Mouse (Mus musculus): ENCODE data around the gene Hoxa11. TPM values are rescaled to one million over a fixed set of nuclear protein-coding genes. Genes with fewer than 3 reads are reported as not detected.

The Hoxa11 gene
- total RNA-seq, 4 experiments from 2014 or later, result not detected

DNA sequence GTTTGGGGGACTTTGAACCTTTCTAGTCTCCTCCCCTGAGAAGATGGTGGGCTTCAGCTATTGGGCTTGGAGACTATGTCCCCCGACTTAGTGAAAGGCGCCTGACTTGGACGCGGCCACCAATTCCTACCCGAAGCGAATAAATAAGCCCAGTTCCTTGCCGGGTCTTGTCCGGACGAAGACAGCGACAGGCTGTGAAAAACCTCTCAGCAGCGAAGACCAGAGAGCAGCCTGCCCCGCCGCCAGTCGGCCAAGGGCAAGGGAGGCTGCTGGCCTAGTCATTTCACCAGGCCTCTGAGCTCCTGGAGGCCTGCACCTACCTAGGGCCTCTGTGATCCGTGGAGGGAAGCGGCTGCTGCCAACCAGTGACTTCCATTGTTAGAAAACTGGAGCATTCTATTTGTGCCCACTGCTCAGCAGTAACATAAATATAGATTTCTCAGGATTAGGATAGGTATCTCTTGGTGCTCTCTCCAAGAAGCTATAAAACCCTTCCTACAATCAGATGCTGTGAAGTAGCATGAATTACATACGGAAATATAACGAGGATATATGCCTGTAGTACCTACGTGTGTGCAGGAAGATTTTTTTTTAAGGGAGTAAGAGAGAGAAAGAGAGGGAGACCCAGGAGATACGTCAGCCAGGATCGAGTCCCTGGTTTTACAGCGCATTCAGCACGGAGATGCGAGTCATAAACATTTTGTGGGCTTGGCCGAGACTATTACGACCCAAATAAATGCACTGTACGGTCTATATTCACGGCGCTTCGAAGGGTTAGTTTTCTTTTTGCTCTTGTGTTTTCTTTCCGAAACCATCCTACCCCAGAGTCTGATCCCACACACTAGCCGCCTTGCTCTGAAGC lies 25.4 kb downstream of the Hoxa11 start:
- DNase-seq (ENCODE audit: low spot score), result no peak

DNA sequence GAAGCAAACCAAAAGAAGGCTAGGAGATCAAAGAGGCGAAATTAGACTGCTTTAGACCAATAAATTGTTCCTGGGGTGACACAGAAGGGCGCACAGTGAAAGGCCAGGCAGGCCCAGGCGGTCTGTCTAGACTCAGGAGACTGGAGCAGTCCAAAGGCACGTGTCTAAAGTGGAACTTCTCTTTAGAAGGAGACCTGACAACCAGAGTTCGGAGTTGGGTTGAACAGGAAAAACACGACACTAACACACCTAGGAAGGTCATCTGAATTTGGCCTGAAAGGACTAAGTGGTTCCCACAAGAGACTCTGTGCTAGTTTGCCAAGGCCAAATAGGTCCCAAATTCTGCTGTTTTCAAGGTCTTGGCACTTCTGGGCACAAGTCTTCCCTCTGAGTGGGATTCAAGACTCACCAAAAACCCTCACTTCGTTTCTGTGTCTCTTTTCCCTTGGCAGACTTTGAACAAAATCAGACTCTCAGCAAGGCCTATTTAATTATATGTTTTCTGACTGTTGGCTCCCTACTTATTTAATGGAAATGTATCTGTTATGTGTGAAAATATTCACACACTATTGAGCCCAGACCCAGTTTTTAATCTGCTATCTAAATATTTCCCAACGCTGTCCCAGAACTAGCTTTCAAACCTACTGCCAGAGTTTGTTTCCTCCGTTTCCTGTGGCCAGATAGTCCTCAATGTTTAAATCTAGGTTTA lies 26.2 kb downstream of the Hoxa11 start:
- DNase-seq (ENCODE audit: low spot score), result no peak

DNA sequence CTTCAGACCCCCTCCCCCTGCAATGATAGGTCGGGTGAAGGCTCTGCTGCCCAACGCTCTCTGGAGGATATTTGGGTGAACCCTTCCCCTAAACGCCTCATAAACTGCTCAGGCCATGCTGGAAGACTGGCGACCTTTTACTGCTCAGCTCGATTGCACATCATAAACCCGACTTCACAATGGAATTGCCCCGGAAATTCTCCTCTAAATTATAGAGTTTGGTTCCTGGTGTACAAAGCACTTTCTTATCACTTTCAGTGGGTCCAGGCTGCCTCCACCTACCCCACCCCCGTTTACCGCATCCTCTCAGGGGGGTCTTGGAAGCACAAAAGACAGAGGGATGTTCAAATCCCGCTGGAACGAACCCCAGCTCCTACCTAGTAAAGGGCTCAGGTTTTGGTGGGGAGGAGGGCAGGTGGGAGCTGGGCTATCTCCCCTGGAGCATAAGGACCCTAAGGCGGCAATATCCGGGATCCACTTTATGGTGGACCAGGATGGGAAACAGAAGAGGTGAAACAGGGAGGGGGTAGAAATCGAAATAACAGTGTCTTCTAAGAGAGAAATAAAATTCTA lies 26.9 kb downstream of the Hoxa11 start:
- DNase-seq (ENCODE audit: low spot score), result no peak

GRCm38 (mm10) chr6:52217895-52218642 lies 27.5 kb downstream of the Hoxa11 start:
- no peak for DNase-seq (ENCODE audit: low spot score)

DNA sequence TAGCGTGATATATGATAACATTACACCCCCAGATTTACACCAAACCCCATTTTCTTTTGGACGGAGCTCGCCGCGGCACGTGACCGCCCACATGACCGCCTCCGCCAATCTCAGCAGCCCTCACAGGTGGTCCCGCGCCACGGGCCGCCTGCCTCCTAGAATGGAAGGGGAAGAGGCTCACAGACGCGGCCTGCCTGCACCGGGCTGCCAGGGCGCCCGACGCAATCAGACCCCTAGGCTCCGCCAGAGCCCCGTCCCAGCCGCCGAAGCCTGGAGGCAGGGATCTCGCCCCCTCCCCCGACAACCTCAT lies 28.2 kb downstream of the Hoxa11 start:
- DNase-seq (ENCODE audit: low spot score), result no peak

DNA sequence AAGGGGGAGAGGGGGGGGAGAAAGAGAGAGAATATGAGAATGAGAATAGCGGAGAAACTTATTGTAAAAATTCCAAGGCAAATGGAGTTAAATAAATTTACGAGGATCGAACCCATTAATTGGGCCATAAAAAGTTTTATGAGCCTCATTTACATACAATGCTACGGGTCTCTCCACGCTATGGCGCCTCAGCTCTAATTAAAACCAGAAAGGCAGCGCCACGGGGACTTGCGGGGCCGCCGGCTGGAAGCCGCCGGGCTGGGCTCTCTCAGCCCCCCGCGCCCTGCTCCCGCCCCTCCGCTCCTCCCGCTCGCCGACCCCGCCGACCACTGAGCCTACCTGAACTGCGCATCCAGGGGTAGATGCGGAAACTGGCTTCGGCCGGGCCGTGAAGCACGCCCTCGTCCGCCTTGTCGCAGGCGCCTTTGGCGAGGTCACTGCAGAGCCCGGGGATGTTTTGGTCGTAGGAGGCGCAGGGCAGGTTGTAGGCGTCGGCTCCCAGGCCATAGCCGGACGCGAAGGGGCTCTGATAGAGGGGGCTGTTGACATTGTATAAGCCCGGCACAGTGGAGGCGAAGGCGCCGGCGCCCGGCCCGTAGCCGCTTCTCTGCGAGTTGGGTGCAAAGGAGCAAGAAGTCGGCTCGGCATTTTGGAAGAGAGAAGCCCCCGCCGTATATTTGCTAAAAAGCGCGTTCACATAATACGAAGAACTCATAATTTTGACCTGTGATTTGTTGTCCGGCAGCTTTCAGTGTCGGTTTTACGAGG lies 28.7 kb downstream of the Hoxa11 start:
- DNase-seq (ENCODE audit: low spot score), result no peak

DNA sequence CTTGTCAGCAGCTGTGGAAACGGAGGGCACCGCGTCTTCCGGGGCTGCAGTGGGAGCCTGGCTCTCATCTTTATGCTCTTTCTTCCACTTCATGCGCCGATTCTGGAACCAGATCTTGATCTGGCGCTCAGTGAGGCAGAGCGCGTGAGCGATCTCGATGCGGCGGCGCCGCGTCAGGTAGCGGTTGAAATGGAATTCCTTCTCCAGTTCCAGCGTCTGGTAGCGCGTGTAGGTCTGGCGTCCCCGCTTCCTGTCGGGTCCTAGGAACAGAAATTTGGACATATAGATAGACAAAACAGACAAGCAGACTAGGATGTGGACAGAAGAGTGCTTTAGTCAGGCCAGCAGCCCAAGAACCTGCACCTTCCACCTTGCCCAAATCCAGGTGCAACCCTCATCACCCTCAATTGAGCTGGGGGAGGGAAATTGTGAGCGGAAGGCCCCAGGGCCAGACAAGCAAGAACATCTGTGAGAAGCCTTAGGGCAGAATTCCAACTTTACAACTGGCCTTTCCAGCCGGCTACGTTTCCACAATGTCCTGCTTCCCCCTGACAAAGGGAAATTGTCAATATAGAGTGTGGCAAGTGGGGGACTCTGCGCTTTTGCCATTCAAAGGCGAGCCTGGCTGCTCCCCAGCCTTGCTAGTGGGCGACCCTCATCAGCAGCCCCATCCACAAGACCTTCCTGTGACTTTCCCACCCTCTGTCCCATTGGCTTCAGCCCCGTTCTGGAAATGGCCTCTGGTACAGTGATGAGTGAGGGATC lies 29.7 kb downstream of the Hoxa11 start:
- no peak for DNase-seq (ENCODE audit: low spot score)

DNA sequence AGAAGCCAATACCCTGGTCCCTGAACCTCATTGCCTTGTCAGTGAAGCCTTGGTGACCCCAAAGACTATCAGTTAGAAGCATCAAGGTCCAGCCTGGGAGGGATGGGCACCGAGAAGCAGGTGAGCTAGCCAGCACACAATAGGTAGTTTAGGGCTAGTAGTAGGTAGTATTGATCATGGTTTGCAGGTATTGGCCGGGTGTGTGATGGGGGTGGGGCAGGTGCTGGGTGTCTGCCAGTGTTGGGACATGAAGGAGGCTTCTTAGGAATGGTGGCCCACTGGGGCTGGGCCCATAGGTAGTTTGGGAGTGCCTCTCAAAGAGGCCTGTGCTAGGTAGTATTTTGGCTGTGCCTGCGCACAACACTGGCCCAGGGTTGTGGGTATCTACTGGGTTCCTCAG lies 30.5 kb downstream of the Hoxa11 start:
- DNase-seq (ENCODE audit: low spot score), result no peak

GRCm38 (mm10) chr6:52214271-52214670 lies 31.3 kb downstream of the Hoxa11 start:
- DNase-seq (ENCODE audit: low spot score), result no peak

- no peak for DNase-seq (ENCODE audit: low spot score)
Measured at GRCm38 (mm10) chr6:52213119-52213986, 32.3 kb downstream of the Hoxa11 start, which contains the start of the genes Hoxa3 and Gm28308. Hoxa3 (minus strand) TSS chr6:52213336. Gm28308 (minus strand) TSS chr6:52213339.

- no peak for DNase-seq (ENCODE audit: low spot score)
Measured at GRCm38 (mm10) chr6:52212556-52213118, 33.0 kb downstream of the Hoxa11 start.

- DNase-seq (ENCODE audit: low spot score), result no peak
Measured at GRCm38 (mm10) chr6:52211961-52212360, 33.6 kb downstream of the Hoxa11 start.

GRCm38 (mm10) chr6:52211170-52211935 lies 34.3 kb downstream of the Hoxa11 start:
- DNase-seq (ENCODE audit: low spot score), result peak; percentile 49

- no peak for DNase-seq (ENCODE audit: low spot score)
Measured at GRCm38 (mm10) chr6:52209685-52210046, 35.9 kb downstream of the Hoxa11 start.

- no peak for DNase-seq (ENCODE audit: low spot score)
Measured at GRCm38 (mm10) chr6:52208868-52209684, 36.5 kb downstream of the Hoxa11 start.

GRCm38 (mm10) chr6:52208072-52208867 lies 37.3 kb downstream of the Hoxa11 start, which contains the start of gene Hoxa6:
Hoxa6 (minus strand) TSS chr6:52208722.
- DNase-seq (ENCODE audit: low spot score), result no peak

GRCm38 (mm10) chr6:52207684-52207976 lies 38.0 kb downstream of the Hoxa11 start:
- no peak for DNase-seq (ENCODE audit: low spot score)

Data from heart, adult 8-10 months (tissue).